Mouse (Mus musculus): ENCODE measurements at regions not wholly inside any gene's neighbourhood (a gene's known extent, or its start where the extent isn't known, plus 50 kb on each side); places are given as distances from the start of the nearest gene placed in this dataset.

DNA sequence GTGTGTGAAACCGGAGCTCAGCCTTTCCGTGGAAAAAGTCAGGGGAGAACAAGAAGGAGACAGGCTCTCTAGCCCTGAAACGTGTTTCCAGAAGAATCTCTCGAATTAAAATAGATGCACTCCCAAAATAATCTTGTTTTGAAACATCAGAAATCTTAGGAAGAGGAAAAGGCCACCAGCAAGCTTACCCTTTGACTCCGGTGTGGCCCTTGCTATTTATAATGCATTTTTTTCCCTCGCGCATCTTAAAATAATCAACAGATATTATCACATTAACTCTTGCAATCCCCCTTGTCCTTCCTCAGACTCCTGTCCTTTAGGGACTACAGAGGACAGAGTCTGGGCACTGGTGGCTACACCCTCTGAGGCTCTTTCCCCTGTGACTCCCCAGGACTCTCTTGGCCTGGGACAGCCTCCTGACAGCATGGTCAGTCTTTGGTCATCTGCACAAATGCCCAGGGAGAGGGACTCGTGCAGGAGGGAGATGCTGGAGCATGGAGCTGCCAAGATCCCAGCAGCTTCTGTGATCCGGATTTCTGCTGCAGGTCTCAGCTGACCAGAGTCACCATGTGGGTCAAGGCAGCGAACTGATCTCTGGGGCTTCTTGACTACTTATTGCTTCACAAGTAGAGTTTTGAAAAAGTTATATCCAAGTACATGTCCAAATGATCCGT is 70.3 kb upstream of the Ephb1 start:
- TF ChIP-seq CTCF (IDR thresholded peaks at IDR 0.05; ENCODE audit: low read depth, low read length) = no peak
- no peak for TF ChIP-seq POLR2A (IDR thresholded peaks at IDR 0.05; ENCODE audit: insufficient read depth, low read length)
- no peak for TF ChIP-seq EP300 (IDR thresholded peaks at IDR 0.05; ENCODE audit: insufficient read depth, low read depth, low read length)

Data from ES-Bruce4 (cell line).